Mouse (Mus musculus) myocyte (in vitro differentiated cells): ENCODE measurements at regions not wholly inside any gene's neighbourhood (a gene's known extent, or its start where the extent isn't known, plus 50 kb on each side); places are given as distances from the start of the nearest gene placed in this dataset.

Experiments
- H3K27me3 ChIP-seq: one replicate; pipeline ENCODE4 v1.6.1; 2011; ENCODE audit not compliant: control insufficient read depth, insufficient read depth, insufficient read length
- H3K36me3 ChIP-seq: one replicate; pipeline ENCODE4 v1.6.1; 2011; ENCODE audit not compliant: control insufficient read depth, insufficient read depth
- H3K4me2 ChIP-seq: one replicate; pipeline ENCODE4 v1.6.1; 2011; ENCODE audit warnings: low read depth, control low read depth
- H3K4me3 ChIP-seq: one replicate; pipeline ENCODE4 v1.5.1; 2011; ENCODE audit warnings: mild to moderate bottlenecking, control low read depth, moderate library complexity
- H3K79me2 ChIP-seq: one replicate; pipeline ENCODE4 v1.6.1; 2011; ENCODE audit not compliant: control insufficient read depth, insufficient read depth
- H3ac ChIP-seq: one replicate; pipeline ENCODE4 v1.6.1; 2011; ENCODE audit not compliant: control insufficient read depth, insufficient read length
- CEBPB ChIP-seq: IDR thresholded peaks from 2 replicates; pipeline ENCODE4 v1.6.1; 2011; ENCODE audit warnings: mild to moderate bottlenecking, moderate library complexity; ENCODE audit not compliant: poor library complexity, insufficient read depth, severe bottlenecking
- E2F4 ChIP-seq: IDR thresholded peaks from one replicate; pipeline ENCODE4 v1.6.1; 2011; ENCODE audit warnings: mild to moderate bottlenecking, control low read depth, moderate library complexity; ENCODE audit not compliant: insufficient read depth
- MAX ChIP-seq: IDR thresholded peaks from one replicate; pipeline ENCODE4 v1.6.1; 2011; ENCODE audit warnings: low read depth, mild to moderate bottlenecking, control low read depth
- MYOD1 ChIP-seq, 3 experiments: IDR thresholded peaks; one replicate each; pipeline ENCODE4 v1.6.1; 2011; ENCODE audit warnings: control low read depth in 2 of 3, low read depth in 2 of 3, mild to moderate bottlenecking in 2 of 3, moderate library complexity in 1 of 3; ENCODE audit not compliant: insufficient read length in 2 of 3, control insufficient read depth in 1 of 3
- MYOG ChIP-seq, 3 experiments: IDR thresholded peaks; one replicate each; pipeline ENCODE4 v1.6.1; 2011; ENCODE audit warnings: control low read depth in 2 of 3, low read depth in 2 of 3, mild to moderate bottlenecking in 2 of 3; ENCODE audit not compliant: insufficient read length in 2 of 3, control insufficient read depth in 1 of 3, insufficient read depth in 1 of 3
- POLR2A ChIP-seq: IDR thresholded peaks from one replicate; pipeline ENCODE4 v1.6.1; 2011; ENCODE audit warnings: low read depth, mild to moderate bottlenecking, control low read depth, moderate library complexity; ENCODE audit not compliant: insufficient read length
- POLR2AphosphoS2 ChIP-seq: IDR thresholded peaks from one replicate; pipeline ENCODE4 v1.6.1; 2011; ENCODE audit warnings: low read depth, control low read depth; ENCODE audit not compliant: insufficient read length
- REST ChIP-seq: IDR thresholded peaks from one replicate; pipeline ENCODE4 v1.6.1; 2011; ENCODE audit warnings: mild to moderate bottlenecking, control low read depth, moderate library complexity; ENCODE audit not compliant: insufficient read depth, insufficient read length
- SRF ChIP-seq: IDR thresholded peaks from one replicate; pipeline ENCODE4 v1.6.1; 2011; ENCODE audit warnings: low read depth; ENCODE audit not compliant: control insufficient read depth, insufficient read length
- TCF12 ChIP-seq: IDR thresholded peaks from one replicate; pipeline ENCODE4 v1.6.1; 2011; ENCODE audit warnings: mild to moderate bottlenecking, control low read depth; ENCODE audit not compliant: poor library complexity, insufficient read depth, severe bottlenecking
- TCF3 ChIP-seq: IDR thresholded peaks from one replicate; pipeline ENCODE4 v1.6.1; 2011; ENCODE audit warnings: low read depth, control low read depth; ENCODE audit not compliant: insufficient read length
- USF1 ChIP-seq: IDR thresholded peaks from one replicate; pipeline ENCODE4 v1.6.1; 2011; ENCODE audit warnings: low read depth, mild to moderate bottlenecking, control low read depth, moderate library complexity

- no peaks in the 10 kb centered on the region for H3K79me2 ChIP-seq
- no peak overlapping the region for H3K4me2 ChIP-seq
- no peaks in the 10 kb centered on the region for H3K27me3 ChIP-seq
- H3ac ChIP-seq = no peak overlapping the region
- TF ChIP-seq TCF3 (no peak), SRF (no peak), REST (no peak), MYOG (IDR thresholded peaks at IDR 0.05; ENCODE audit: control insufficient read depth in 1 of 3, insufficient read depth in 1 of 3, insufficient read length in 2 of 3, low read depth in 2 of 3) (no peak), USF1 (no peak), MYOD1 (IDR thresholded peaks at IDR 0.05; ENCODE audit: control insufficient read depth in 1 of 3, insufficient read length in 2 of 3, low read depth in 2 of 3) (no peak), E2F4 (no peak), MAX (no peak), CEBPB (no peak), POLR2A (no peak), POLR2AphosphoS2 (no peak), TCF12 (no peak)
- H3K36me3 ChIP-seq = no peaks in the 10 kb centered on the region
- no peak overlapping the region for H3K4me3 ChIP-seq
Measured at GRCm38 (mm10) chr4:22103001-22103587, 172.0 kb downstream of the Faxc start.

- H3K79me2 ChIP-seq = no peaks in the 10 kb centered on the region
- TF ChIP-seq MAX (no peak), E2F4 (no peak), MYOD1 (IDR thresholded peaks at IDR 0.05; ENCODE audit: control insufficient read depth in 1 of 3, insufficient read length in 2 of 3, low read depth in 2 of 3) (no peak), POLR2A (no peak), TCF3 (no peak), TCF12 (no peak), CEBPB (no peak), SRF (no peak), USF1 (no peak), MYOG (IDR thresholded peaks at IDR 0.05; ENCODE audit: control insufficient read depth in 1 of 3, insufficient read depth in 1 of 3, insufficient read length in 2 of 3, low read depth in 2 of 3) (no peak), REST (no peak), POLR2AphosphoS2 (no peak)
- no peaks in the 10 kb centered on the region for H3K36me3 ChIP-seq
- no peak overlapping the region for H3ac ChIP-seq
- no peak overlapping the region for H3K4me2 ChIP-seq
- no peaks in the 10 kb centered on the region for H3K27me3 ChIP-seq
- H3K4me3 ChIP-seq = no peak overlapping the region
Measured at GRCm38 (mm10) chr4:22106883-22107282, 175.8 kb downstream of the Faxc start.

GRCm38 (mm10) chr4:22109410-22109809 is 178.3 kb downstream of the Faxc start:
- TF ChIP-seq MYOG (IDR thresholded peaks at IDR 0.05; ENCODE audit: control insufficient read depth in 1 of 3, insufficient read depth in 1 of 3, insufficient read length in 2 of 3, low read depth in 2 of 3) = no peak
- no peak for TF ChIP-seq SRF
- TF ChIP-seq CEBPB = no peak
- TF ChIP-seq MAX = no peak
- no peak for TF ChIP-seq REST
- TF ChIP-seq POLR2A = no peak
- TF ChIP-seq TCF3 = no peak
- no peak for TF ChIP-seq E2F4
- H3K79me2 ChIP-seq = no peaks in the 10 kb centered on the region
- H3ac ChIP-seq = no peak overlapping the region
- H3K4me3 ChIP-seq = no peak overlapping the region
- no peak overlapping the region for H3K4me2 ChIP-seq
- H3K36me3 ChIP-seq = no peaks in the 10 kb centered on the region
- no peaks in the 10 kb centered on the region for H3K27me3 ChIP-seq

GRCm38 (mm10) chr4:22110400-22110799 is 179.3 kb downstream of the Faxc start:
- H3K36me3 ChIP-seq = no peaks in the 10 kb centered on the region
- H3K4me2 ChIP-seq = no peak overlapping the region
- no peaks in the 10 kb centered on the region for H3K27me3 ChIP-seq
- H3K4me3 ChIP-seq = no peak overlapping the region
- TF ChIP-seq REST (no peak), POLR2AphosphoS2 (no peak), CEBPB (no peak), TCF3 (no peak), E2F4 (no peak), MAX (no peak), POLR2A (no peak)
- H3K79me2 ChIP-seq = no peaks in the 10 kb centered on the region
- H3ac ChIP-seq = no peak overlapping the region

- H3K27me3 ChIP-seq = no peaks in the 10 kb centered on the region
- H3K4me3 ChIP-seq = no peak overlapping the region
- no peaks in the 10 kb centered on the region for H3K36me3 ChIP-seq
- no peak overlapping the region for H3K4me2 ChIP-seq
- TF ChIP-seq CEBPB = no peak
- no peaks in the 10 kb centered on the region for H3K79me2 ChIP-seq
- no peak overlapping the region for H3ac ChIP-seq
Measured at GRCm38 (mm10) chr4:22112209-22112608, 181.1 kb downstream of the Faxc start.
